Mouse (Mus musculus): ENCODE results near the gene Gm10715.
"Not testable (repeated sequence)": the region's sequence is repeated elsewhere in the genome, so short reads cannot be mapped to it uniquely, and the experiment has no call there.

Gene Gm10715

GRCm38 (mm10) chr9:3036577-3036976 is at the start of gene Gm10715:
Gene Gm10715 (plus strand): TSS chr9:3036877.
- in situ Hi-C loops (cut with MboI, MseI) = not testable (repeated sequence)

GRCm38 (mm10) chr9:3000445-3000972 is 36.2 kb upstream of the Gm10715 start, which contains the start of gene Gm10722:
Gene Gm10722 (plus strand): TSS chr9:3000922.
- in situ Hi-C loops (cut with MboI, MseI) = not testable (repeated sequence)

- in situ Hi-C loops (cut with MboI, MseI) = not testable (repeated sequence)
Measured at GRCm38 (mm10) chr9:3001006-3001405, 35.7 kb upstream of the Gm10715 start.

GRCm38 (mm10) chr9:3001948-3002659 is 34.6 kb upstream of the Gm10715 start:
- in situ Hi-C loops (cut with MboI, MseI) = not testable (repeated sequence)

GRCm38 (mm10) chr9:3002794-3003396 is 33.8 kb upstream of the Gm10715 start, which contains the start of gene Gm11168:
Gene Gm11168 (plus strand): TSS chr9:3003346.
- in situ Hi-C loops (cut with MboI, MseI) = not testable (repeated sequence)

- in situ Hi-C loops (cut with MboI, MseI) = not testable (repeated sequence)
Measured at GRCm38 (mm10) chr9:3006179-3006578, 30.5 kb upstream of the Gm10715 start.

GRCm38 (mm10) chr9:3006636-3007035 is 30.0 kb upstream of the Gm10715 start:
- in situ Hi-C loops (cut with MboI, MseI) = not testable (repeated sequence)

- in situ Hi-C loops (cut with MboI, MseI) = not testable (repeated sequence)
Measured at GRCm38 (mm10) chr9:3007272-3007671, 29.4 kb upstream of the Gm10715 start.

- in situ Hi-C loops (cut with MboI, MseI) = not testable (repeated sequence)
Measured at GRCm38 (mm10) chr9:3009331-3009730, 27.3 kb upstream of the Gm10715 start.

- in situ Hi-C loops (cut with MboI, MseI) = not testable (repeated sequence)
Measured at GRCm38 (mm10) chr9:3012054-3012621, 24.5 kb upstream of the Gm10715 start.

GRCm38 (mm10) chr9:3012733-3013279 is 23.9 kb upstream of the Gm10715 start, which contains the start of gene Gm10721:
Gene Gm10721 (plus strand): TSS chr9:3013140.
- in situ Hi-C loops (cut with MboI, MseI) = not testable (repeated sequence)

GRCm38 (mm10) chr9:3015354-3015753 is 21.3 kb upstream of the Gm10715 start, which contains the start of gene Gm10720:
Gene Gm10720 (plus strand): TSS chr9:3015654.
- in situ Hi-C loops (cut with MboI, MseI) = not testable (repeated sequence)

- in situ Hi-C loops (cut with MboI, MseI) = not testable (repeated sequence)
Measured at GRCm38 (mm10) chr9:3015896-3016295, 20.8 kb upstream of the Gm10715 start.

- in situ Hi-C loops (cut with MboI, MseI) = not testable (repeated sequence)
Measured at GRCm38 (mm10) chr9:3017108-3017507, 19.6 kb upstream of the Gm10715 start, which contains the start of gene Gm10719. Gene Gm10719 (plus strand): TSS chr9:3017408.

- in situ Hi-C loops (cut with MboI, MseI) = not testable (repeated sequence)
Measured at GRCm38 (mm10) chr9:3018944-3019343, 17.7 kb upstream of the Gm10715 start.

- in situ Hi-C loops (cut with MboI, MseI) = not testable (repeated sequence)
Measured at GRCm38 (mm10) chr9:3019835-3020727, 16.6 kb upstream of the Gm10715 start.

GRCm38 (mm10) chr9:3022316-3023008 is 14.2 kb upstream of the Gm10715 start:
- in situ Hi-C loops (cut with MboI, MseI) = not testable (repeated sequence)

- in situ Hi-C loops (cut with MboI, MseI) = not testable (repeated sequence)
Measured at GRCm38 (mm10) chr9:3023312-3023984, 13.2 kb upstream of the Gm10715 start, which contains the start of gene Gm10718. Gene Gm10718 (plus strand): TSS chr9:3023547.

GRCm38 (mm10) chr9:3023985-3024648 is 12.6 kb upstream of the Gm10715 start:
- in situ Hi-C loops (cut with MboI, MseI) = not testable (repeated sequence)
